Mouse (Mus musculus): ENCODE results near the gene Ikzf2. TPM values are rescaled to one million over a fixed set of nuclear protein-coding genes. Genes with fewer than 3 reads are reported as not detected.

The Ikzf2 gene
- polyA plus RNA-seq, 1 experiment, result 43.5 TPM

GRCm38 (mm10) chr1:69521656-69522055, 165.4 kb downstream of the Ikzf2 start:
- 97% methylated on average over 2 of the region's 2 CpGs for WGBS

GRCm38 (mm10) chr1:69519356-69519755, 167.7 kb downstream of the Ikzf2 start:
- no peak for TF ChIP-seq CTCF (IDR thresholded peaks at IDR 0.05; ENCODE audit: insufficient read depth, low read depth, low read length)
- TF ChIP-seq POLR2A (IDR thresholded peaks at IDR 0.05; ENCODE audit: insufficient read depth, low read depth, low read length), result no peak
- no peaks in the 10 kb centered on the region for H3K4me1 ChIP-seq (ENCODE audit: control insufficient read depth, insufficient read depth, low read length)
- H3K27ac ChIP-seq (ENCODE audit: insufficient read depth, low read depth, low read length), result no peak overlapping the region
- WGBS, result 81% methylated on average over 4 of the region's 4 CpGs
- no peak overlapping the region for H3K4me3 ChIP-seq (ENCODE audit: insufficient read depth, low read depth, low read length)

More at GRCm38 (mm10) chr1:69521656-69522055, 165.4 kb downstream of the Ikzf2 start:
- H3K4me1 ChIP-seq (ENCODE audit: control insufficient read depth, insufficient read depth, low read length), result no peaks in the 10 kb centered on the region
- H3K4me3 ChIP-seq (ENCODE audit: insufficient read depth, low read depth, low read length), result no peak overlapping the region
- no peak overlapping the region for H3K27ac ChIP-seq (ENCODE audit: insufficient read depth, low read depth, low read length)
- TF ChIP-seq CTCF (IDR thresholded peaks at IDR 0.05; ENCODE audit: insufficient read depth, low read depth, low read length), result no peak
- no peak for TF ChIP-seq POLR2A (IDR thresholded peaks at IDR 0.05; ENCODE audit: insufficient read depth, low read depth, low read length)

- H3K27ac ChIP-seq (ENCODE audit: insufficient read depth, low read depth, low read length), result no peak overlapping the region
- WGBS, result 84% methylated on average over 4 of the region's 4 CpGs
These were observed 169.0 kb downstream of the Ikzf2 start for GRCm38 (mm10) chr1:69518012-69518411.

GRCm38 (mm10) chr1:69516144-69516543, 170.9 kb downstream of the Ikzf2 start:
- Histone ChIP-seq H3K27ac (ENCODE audit: insufficient read depth, low read depth, low read length) (no peak overlapping the region), H3K4me3 (ENCODE audit: insufficient read depth, low read depth, low read length) (no peak overlapping the region), H3K4me1 (ENCODE audit: control insufficient read depth, insufficient read depth, low read length) (no peaks in the 10 kb centered on the region)
- TF ChIP-seq POLR2A (IDR thresholded peaks at IDR 0.05; ENCODE audit: insufficient read depth, low read depth, low read length) (no peak), CTCF (IDR thresholded peaks at IDR 0.05; ENCODE audit: insufficient read depth, low read depth, low read length) (no peak)
- WGBS, result 85% methylated on average over 5 of the region's 5 CpGs

More at GRCm38 (mm10) chr1:69518012-69518411, 169.0 kb downstream of the Ikzf2 start:
- no peaks in the 10 kb centered on the region for H3K4me1 ChIP-seq (ENCODE audit: control insufficient read depth, insufficient read depth, low read length)
- TF ChIP-seq POLR2A (IDR thresholded peaks at IDR 0.05; ENCODE audit: insufficient read depth, low read depth, low read length) (no peak), CTCF (IDR thresholded peaks at IDR 0.05; ENCODE audit: insufficient read depth, low read depth, low read length) (no peak)
- no peak overlapping the region for H3K4me3 ChIP-seq (ENCODE audit: insufficient read depth, low read depth, low read length)

GRCm38 (mm10) chr1:69513595-69514250, 173.3 kb downstream of the Ikzf2 start:
- TF ChIP-seq CTCF (IDR thresholded peaks at IDR 0.05; ENCODE audit: insufficient read depth, low read depth, low read length) (no peak), POLR2A (IDR thresholded peaks at IDR 0.05; ENCODE audit: insufficient read depth, low read depth, low read length) (no peak)
- H3K4me1 ChIP-seq (ENCODE audit: control insufficient read depth, insufficient read depth, low read length), result no peaks in the 10 kb centered on the region
- no peak overlapping the region for H3K4me3 ChIP-seq (ENCODE audit: insufficient read depth, low read depth, low read length)
- WGBS, result 71% methylated on average over 5 of the region's 5 CpGs
- no peak overlapping the region for H3K27ac ChIP-seq (ENCODE audit: insufficient read depth, low read depth, low read length)

GRCm38 (mm10) chr1:69508275-69508674, 178.8 kb downstream of the Ikzf2 start:
- WGBS, result 59% methylated on average over 3 of the region's 3 CpGs
- H3K4me3 ChIP-seq (ENCODE audit: insufficient read depth, low read depth, low read length), result no peak overlapping the region
- H3K4me1 ChIP-seq (ENCODE audit: control insufficient read depth, insufficient read depth, low read length), result no peaks in the 10 kb centered on the region
- TF ChIP-seq POLR2A (IDR thresholded peaks at IDR 0.05; ENCODE audit: insufficient read depth, low read depth, low read length) (no peak), CTCF (IDR thresholded peaks at IDR 0.05; ENCODE audit: insufficient read depth, low read depth, low read length) (no peak)
- no peak overlapping the region for H3K27ac ChIP-seq (ENCODE audit: insufficient read depth, low read depth, low read length)

GRCm38 (mm10) chr1:69507513-69507912, 179.5 kb downstream of the Ikzf2 start:
- TF ChIP-seq POLR2A (IDR thresholded peaks at IDR 0.05; ENCODE audit: insufficient read depth, low read depth, low read length) (no peak), CTCF (IDR thresholded peaks at IDR 0.05; ENCODE audit: insufficient read depth, low read depth, low read length) (no peak)
- Histone ChIP-seq H3K4me1 (ENCODE audit: control insufficient read depth, insufficient read depth, low read length) (no peaks in the 10 kb centered on the region), H3K27ac (ENCODE audit: insufficient read depth, low read depth, low read length) (no peak overlapping the region), H3K4me3 (ENCODE audit: insufficient read depth, low read depth, low read length) (no peak overlapping the region)
- WGBS, result 65% methylated on average over 6 of the region's 6 CpGs

- Histone ChIP-seq H3K4me1 (ENCODE audit: control insufficient read depth, insufficient read depth, low read length) (no peaks in the 10 kb centered on the region), H3K27ac (ENCODE audit: insufficient read depth, low read depth, low read length) (no peak overlapping the region), H3K4me3 (ENCODE audit: insufficient read depth, low read depth, low read length) (no peak overlapping the region)
- 98% methylated on average over 7 of the region's 7 CpGs for WGBS
- TF ChIP-seq CTCF (IDR thresholded peaks at IDR 0.05; ENCODE audit: insufficient read depth, low read depth, low read length), result no peak
- no peak for TF ChIP-seq POLR2A (IDR thresholded peaks at IDR 0.05; ENCODE audit: insufficient read depth, low read depth, low read length)
These were observed 180.4 kb downstream of the Ikzf2 start for GRCm38 (mm10) chr1:69506615-69507159.

- no peak for TF ChIP-seq CTCF (IDR thresholded peaks at IDR 0.05; ENCODE audit: insufficient read depth, low read depth, low read length)
- TF ChIP-seq POLR2A (IDR thresholded peaks at IDR 0.05; ENCODE audit: insufficient read depth, low read depth, low read length), result no peak
- no peaks in the 10 kb centered on the region for H3K4me1 ChIP-seq (ENCODE audit: control insufficient read depth, insufficient read depth, low read length)
- 96% methylated on average over 6 of the region's 6 CpGs for WGBS
- no peak overlapping the region for H3K4me3 ChIP-seq (ENCODE audit: insufficient read depth, low read depth, low read length)
- no peak overlapping the region for H3K27ac ChIP-seq (ENCODE audit: insufficient read depth, low read depth, low read length)
These were observed 181.0 kb downstream of the Ikzf2 start for GRCm38 (mm10) chr1:69506011-69506410.
